In genomic region chr9:117368016-117368415, GRCm38 (mm10) we compare ENCODE assay signal across 35 mouse cellular contexts.
"Had no signal": no experiment of that assay in that cellular context is flagged by ENCODE, and none has a peak within 500 bp of the region (broad histone marks: within the 10 kb centered on the region; RNA-seq: fewer than 3 reads in every experiment).

No protein-coding gene starts in this region.

- H3K27ac ChIP-seq: heart, embryonic 10.5 days; heart, embryonic 13.5 days; heart, embryonic 15.5 days; hindbrain, embryonic 10.5 days; hindbrain, embryonic 12.5 days; hindbrain, embryonic 13.5 days; hindbrain, embryonic 14.5 days; hindbrain, embryonic 15.5 days; hindbrain, postnatal 0 days; intestine, embryonic 15.5 days; kidney, embryonic 15.5 days; kidney, postnatal 0 days; layer of hippocampus, adult 2 months had no signal

- H3K4me2 ChIP-seq: heart, embryonic 11.5 days; heart, embryonic 12.5 days; heart, embryonic 13.5 days; heart, embryonic 15.5 days; hindbrain, embryonic 12.5 days; hindbrain, embryonic 13.5 days; hindbrain, embryonic 14.5 days; hindbrain, embryonic 15.5 days; intestine, embryonic 15.5 days; kidney, embryonic 15.5 days had no signal

- H3K9ac ChIP-seq: heart, embryonic 12.5 days; heart, embryonic 13.5 days; heart, embryonic 15.5 days; hindbrain, embryonic 12.5 days; hindbrain, embryonic 13.5 days; hindbrain, embryonic 14.5 days; hindbrain, embryonic 15.5 days; intestine, embryonic 15.5 days; kidney, embryonic 15.5 days had no signal

- H3K9me3 ChIP-seq: heart, embryonic 10.5 days; heart, embryonic 12.5 days; heart, embryonic 13.5 days; heart, embryonic 15.5 days; hindbrain, embryonic 10.5 days; hindbrain, embryonic 12.5 days; hindbrain, embryonic 13.5 days; hindbrain, embryonic 15.5 days; intestine, embryonic 15.5 days; kidney, embryonic 15.5 days had no signal

- H3K36me3 ChIP-seq: heart, embryonic 10.5 days; heart, embryonic 12.5 days; heart, embryonic 13.5 days; heart, embryonic 15.5 days; hindbrain, embryonic 10.5 days; hindbrain, embryonic 12.5 days; hindbrain, embryonic 13.5 days; hindbrain, embryonic 15.5 days; intestine, embryonic 15.5 days; kidney, embryonic 15.5 days had no signal

- ATAC-seq: hindbrain, embryonic 16.5 days; hindbrain, postnatal 0 days; inflammation-experienced regulatory T-cells, adult 6 months; intestine, embryonic 15.5 days; intestine, embryonic 16.5 days; intestine, postnatal 0 days had no signal

- H3K27me3 ChIP-seq: heart, embryonic 12.5 days; heart, embryonic 13.5 days; heart, embryonic 15.5 days; hindbrain, embryonic 12.5 days; hindbrain, embryonic 13.5 days; hindbrain, embryonic 15.5 days; intestine, embryonic 15.5 days; kidney, embryonic 15.5 days had no signal

- DNase-seq: heart, postnatal 10 days; heart, postnatal 14 days; heart, postnatal 36 days; heart, postnatal 4 days; kidney, adult 11 months; kidney, adult 18-20 months; kidney, adult 2 months; kidney, adult 8-10 months; kidney, adult 9 months; kidney, postnatal 10 days; kidney, postnatal 14 days; kidney, postnatal 25 days; kidney, postnatal 36 days; kidney, postnatal 4 days; layer of hippocampus, adult 9-11 months; layer of hippocampus, postnatal 36 days had no signal

- H3K4me3 ChIP-seq: heart, embryonic 10.5 days; heart, embryonic 12.5 days; heart, embryonic 13.5 days; heart, embryonic 15.5 days; hindbrain, embryonic 10.5 days; hindbrain, embryonic 12.5 days; hindbrain, embryonic 13.5 days; hindbrain, embryonic 15.5 days; intestine, embryonic 15.5 days; kidney, embryonic 15.5 days; layer of hippocampus, adult 2 months had no signal

- H3K4me1 ChIP-seq: heart, embryonic 10.5 days; heart, embryonic 12.5 days; heart, embryonic 13.5 days; heart, embryonic 15.5 days; intestine, embryonic 15.5 days had no signal
